ENCODE assay signal across 8 mouse cellular contexts in the genomic region with DNA sequence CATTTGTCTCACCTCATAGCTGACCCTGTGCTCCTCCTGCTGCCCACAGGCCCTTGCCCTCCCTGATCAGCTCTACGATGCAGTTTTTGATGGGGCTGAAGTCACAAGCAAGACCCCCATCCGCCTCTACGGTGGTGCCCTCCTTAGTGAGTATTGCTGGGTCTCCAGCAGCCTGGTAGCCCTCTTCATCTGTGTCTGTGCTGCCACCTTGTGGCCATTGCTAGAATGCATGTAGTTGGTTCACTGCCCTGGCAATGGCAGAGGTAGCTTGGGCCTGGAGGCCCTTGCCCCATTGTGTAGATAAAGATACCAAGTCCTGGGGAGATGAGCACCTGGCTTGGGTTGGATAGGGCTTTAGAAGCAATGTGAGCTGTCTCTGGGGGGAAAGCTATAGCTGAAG. TPM values are rescaled to one million over a fixed set of nuclear protein-coding genes. Genes with fewer than 3 reads are reported as not detected.
DNase-seq lines count a peak whose midpoint lies in the region.

No protein-coding gene starts in this region.

- DNase-seq in T-cell, adult 2 months (ENCODE audit: low spot score) = peak; percentile 83
- DNase-seq in cerebellum, postnatal 14 days = peak; percentile 99 to 100
- peak; percentile 93 for DNase-seq in gastrocnemius, adult 18-20 months (ENCODE audit: low spot score)
- peak; percentile 91 for DNase-seq in hindlimb bud, embryonic 11.5 days (ENCODE audit: extremely low spot score, low read depth, low spot score)
- DNase-seq in left cerebral cortex, adult 11 months (ENCODE audit: low spot score) = peak; percentile 77
- peak; percentile 84 to 94 for DNase-seq in lung, postnatal 4 days
- DNase-seq in retina, postnatal 7 days (ENCODE audit: low read depth, low spot score) = peak; percentile 83
- peak; percentile 86 for DNase-seq in urinary bladder, adult 2 months (ENCODE audit: low spot score)

RNA-seq across cellular contexts. Expression of gene Trp53i11, which starts 11.5 kb away (rescaled TPM):
- 1 to 10 TPM; 3.9 to 4.5 TPM for total RNA-seq in gastrocnemius, adult 18-20 months (2021)
- 54.5 and 67.6 TPM in 2 replicates for polyA plus RNA-seq in urinary bladder, adult 2 months (2012; rRNA removed)

Comparison
In these comparisons a context has a peak if more than half of its experiments do, and no peak if none do; other contexts are left out.
1. Peak in every context shown above with its lines: DNase-seq.